Mouse (Mus musculus): Measurements from ENCODE around the gene Sytl3. TPM values are rescaled to one million over a fixed set of nuclear protein-coding genes. Genes with fewer than 3 reads are reported as not detected.

Sytl3 gene
- polyA plus RNA-seq, 1 experiment from 2014 or later: 2.5 TPM

GRCm38 (mm10) chr17:6780521-6781115, 121.7 kb downstream of the Sytl3 start:
- peak overlapping the region; percentile 87 for H3K4me2 ChIP-seq (ENCODE audit: low read length)
- H3K4me3 ChIP-seq (replicated peaks; ENCODE audit: low read depth, low read length): peak overlapping the region; percentile 88
- peak overlapping the region; percentile 85 for H3K27ac ChIP-seq
- H3K4me1 ChIP-seq (replicated peaks; ENCODE audit: insufficient read depth, low read length): peaks cover 13% of the 10 kb centered on the region
- no peaks in the 10 kb centered on the region for H3K9me3 ChIP-seq (replicated peaks; ENCODE audit: low read length)
- H3K27me3 ChIP-seq (ENCODE audit: insufficient read depth, low read length): no peaks in the 10 kb centered on the region
- no peaks in the 10 kb centered on the region for H3K36me3 ChIP-seq (ENCODE audit: insufficient read depth, low read length)
- no peak for TF ChIP-seq CTCF (IDR thresholded peaks at IDR 0.05; ENCODE audit: low read depth)
- H3K9ac ChIP-seq (ENCODE audit: low read depth, low read length): peak overlapping the region; percentile 91; the same call in 1 of the 2 replicates
- WGBS: 38% methylated on average over 4 of the region's 4 CpGs
- no peak for DNase-seq (ENCODE audit: low spot score)
- no peak for ATAC-seq (replicated peaks; ENCODE audit: low FRiP score, low read depth)

DNA sequence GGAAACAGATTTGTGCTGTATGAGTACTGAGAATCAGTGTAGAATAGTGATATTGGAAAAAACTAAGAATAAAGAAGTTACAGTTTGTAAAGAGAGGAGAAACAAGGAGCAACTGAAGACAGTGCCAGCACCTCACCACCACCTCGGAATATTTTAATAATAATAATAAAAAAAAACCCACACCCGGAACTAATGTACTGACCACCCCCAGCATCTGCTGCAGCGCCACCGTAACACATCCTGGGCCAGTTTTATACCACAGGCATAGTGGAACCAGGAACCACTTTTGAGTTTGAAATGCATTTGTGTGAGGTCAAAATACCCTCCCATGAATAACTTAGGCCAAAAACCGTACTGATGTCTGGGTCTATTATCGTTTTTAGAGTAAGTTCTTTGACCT, 122.4 kb downstream of the Sytl3 start:
- DNase-seq (ENCODE audit: low spot score) (no peak), ATAC-seq (replicated peaks; ENCODE audit: low FRiP score, low read depth) (no peak)
- H3K4me1 ChIP-seq (replicated peaks; ENCODE audit: insufficient read depth, low read length): peaks cover 13% of the 10 kb centered on the region
- H3K4me2 ChIP-seq (ENCODE audit: low read length): peak overlapping the region; percentile 87
- H3K27me3 ChIP-seq (ENCODE audit: insufficient read depth, low read length): no peaks in the 10 kb centered on the region
- peak overlapping the region; percentile 88 for H3K4me3 ChIP-seq (replicated peaks; ENCODE audit: low read depth, low read length)
- peak overlapping the region; percentile 85 for H3K27ac ChIP-seq
- 40% methylated on average over 6 of the region's 6 CpGs for WGBS
- peak overlapping the region; percentile 91; the same call in 1 of the 2 replicates for H3K9ac ChIP-seq (ENCODE audit: low read depth, low read length)
- H3K36me3 ChIP-seq (ENCODE audit: insufficient read depth, low read length): no peaks in the 10 kb centered on the region
- TF ChIP-seq CTCF (IDR thresholded peaks at IDR 0.05; ENCODE audit: low read depth): no peak
- no peaks in the 10 kb centered on the region for H3K9me3 ChIP-seq (replicated peaks; ENCODE audit: low read length)

DNA sequence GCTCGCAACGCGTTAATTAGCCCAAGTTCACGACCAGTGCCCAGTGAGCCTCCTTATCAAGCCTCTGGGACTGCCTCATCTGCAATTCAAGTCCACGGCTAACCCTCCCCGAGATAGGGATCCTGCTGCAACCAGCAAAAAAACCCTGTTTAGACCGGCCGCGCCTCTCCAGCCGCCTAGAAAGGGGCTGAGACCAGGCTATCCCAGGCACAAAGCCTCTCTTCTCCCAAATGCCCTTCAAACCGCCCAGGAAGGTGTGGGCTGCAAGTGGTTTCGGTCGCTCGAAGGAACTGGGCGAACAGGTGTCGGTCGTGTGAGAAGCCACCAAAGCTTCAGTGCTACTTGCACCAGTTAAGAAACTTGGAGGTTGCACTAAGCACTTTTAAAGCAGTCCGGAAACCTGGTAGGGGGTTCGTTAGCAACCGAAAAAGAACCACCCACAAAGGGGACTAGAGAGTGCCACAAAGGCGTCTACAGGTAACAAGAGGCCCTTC, 123.2 kb downstream of the Sytl3 start:
- TF ChIP-seq CTCF (IDR thresholded peaks at IDR 0.05; ENCODE audit: low read depth): no peak
- H3K4me2 ChIP-seq (ENCODE audit: low read length): peak overlapping the region; percentile 87
- H3K9ac ChIP-seq (ENCODE audit: low read depth, low read length): peak overlapping the region; percentile 91
- H3K36me3 ChIP-seq (ENCODE audit: insufficient read depth, low read length): no peaks in the 10 kb centered on the region
- DNase-seq (ENCODE audit: low spot score) (no peak), ATAC-seq (replicated peaks; ENCODE audit: low FRiP score, low read depth) (no peak)
- 1% methylated on average over 21 of the region's 21 CpGs for WGBS
- H3K27me3 ChIP-seq (ENCODE audit: insufficient read depth, low read length): no peaks in the 10 kb centered on the region
- H3K9me3 ChIP-seq (replicated peaks; ENCODE audit: low read length): no peaks in the 10 kb centered on the region
- peaks cover 6% of the 10 kb centered on the region for H3K4me1 ChIP-seq (replicated peaks; ENCODE audit: insufficient read depth, low read length)
- H3K4me3 ChIP-seq (replicated peaks; ENCODE audit: low read depth, low read length): peak overlapping the region; percentile 88
- peak overlapping the region; percentile 95 for H3K27ac ChIP-seq

DNA sequence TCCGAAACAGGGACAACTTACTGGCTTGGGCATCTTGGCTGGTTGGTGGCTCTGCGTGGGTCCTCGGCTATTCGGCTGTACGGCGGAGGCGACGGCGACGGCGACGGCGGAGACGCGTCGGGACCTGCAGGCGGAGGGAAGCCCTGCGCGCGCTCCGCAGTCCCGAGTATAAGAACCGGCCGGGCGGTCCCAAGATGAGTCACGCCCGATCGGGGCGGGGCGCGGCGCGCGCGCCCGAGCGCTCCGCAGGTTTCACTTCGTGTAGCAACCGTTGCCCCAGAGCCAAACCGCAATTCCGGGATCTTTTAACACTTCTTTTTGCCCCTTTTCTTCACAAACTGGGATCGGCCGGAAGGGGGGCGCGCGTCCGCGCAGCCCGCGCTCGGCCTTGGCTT, 123.7 kb downstream of the Sytl3 start, which contains the start of gene Ezr:
Gene Ezr (minus strand): TSS at position 174 of the 395 bp plus-strand sequence.
- WGBS: 1% methylated on average over 52 of the region's 52 CpGs
- no peaks in the 10 kb centered on the region for H3K9me3 ChIP-seq (replicated peaks; ENCODE audit: low read length)
- H3K4me1 ChIP-seq (replicated peaks; ENCODE audit: insufficient read depth, low read length): peaks cover 3% of the 10 kb centered on the region
- DNase-seq (ENCODE audit: low spot score) (peak; percentile 91), ATAC-seq (replicated peaks; ENCODE audit: low FRiP score, low read depth) (peak; percentile 82)
- H3K9ac ChIP-seq (ENCODE audit: low read depth, low read length): peak within 1 kb of the TSS; percentile 91
- no peak for TF ChIP-seq CTCF (IDR thresholded peaks at IDR 0.05; ENCODE audit: low read depth)
- H3K36me3 ChIP-seq (ENCODE audit: insufficient read depth, low read length): no peaks in the 10 kb centered on the region
- H3K4me3 ChIP-seq (replicated peaks; ENCODE audit: low read depth, low read length): peak within 1 kb of the TSS; percentile 88
- H3K27ac ChIP-seq: peak within 1 kb of the TSS; percentile 95
- H3K27me3 ChIP-seq (ENCODE audit: insufficient read depth, low read length): no peaks in the 10 kb centered on the region
- peak within 1 kb of the TSS; percentile 87 for H3K4me2 ChIP-seq (ENCODE audit: low read length)

- ATAC-seq (replicated peaks; ENCODE audit: low FRiP score, low read depth): peak; percentile 66
- Histone ChIP-seq H3K9me3 (replicated peaks; ENCODE audit: low read length) (no peaks in the 10 kb centered on the region), H3K36me3 (ENCODE audit: insufficient read depth, low read length) (no peaks in the 10 kb centered on the region), H3K4me1 (replicated peaks; ENCODE audit: insufficient read depth, low read length) (no peaks in the 10 kb centered on the region; the same call in none of the 2 replicates), H3K27me3 (ENCODE audit: insufficient read depth, low read length) (no peaks in the 10 kb centered on the region), H3K4me3 (replicated peaks; ENCODE audit: low read depth, low read length) (peak overlapping the region; percentile 88), H3K9ac (ENCODE audit: low read depth, low read length) (peak overlapping the region; percentile 91), H3K4me2 (ENCODE audit: low read length) (peak overlapping the region; percentile 87), H3K27ac (peak overlapping the region; percentile 95)
- no peak for TF ChIP-seq CTCF (IDR thresholded peaks at IDR 0.05; ENCODE audit: low read depth)
- DNase-seq (ENCODE audit: low spot score): peak; percentile 67
- WGBS: under 1% methylated on average over 55 of the region's 58 CpGs
These were observed 124.2 kb downstream of the Sytl3 start for GRCm38 (mm10) chr17:6783006-6783661.

GRCm38 (mm10) chr17:6783756-6784357, 125.0 kb downstream of the Sytl3 start:
- no peak for ATAC-seq (replicated peaks; ENCODE audit: low FRiP score, low read depth)
- H3K36me3 ChIP-seq (ENCODE audit: insufficient read depth, low read length): no peaks in the 10 kb centered on the region
- no peak for DNase-seq (ENCODE audit: low spot score)
- H3K4me2 ChIP-seq (ENCODE audit: low read length): peak overlapping the region; percentile 87
- 60% methylated on average over 10 of the region's 10 CpGs for WGBS
- no peaks in the 10 kb centered on the region for H3K27me3 ChIP-seq (ENCODE audit: insufficient read depth, low read length)
- H3K9ac ChIP-seq (ENCODE audit: low read depth, low read length): peak overlapping the region; percentile 91; the same call in 1 of the 2 replicates
- no peak for TF ChIP-seq CTCF (IDR thresholded peaks at IDR 0.05; ENCODE audit: low read depth)
- no peaks in the 10 kb centered on the region for H3K9me3 ChIP-seq (replicated peaks; ENCODE audit: low read length)
- no peaks in the 10 kb centered on the region; the same call in none of the 2 replicates for H3K4me1 ChIP-seq (replicated peaks; ENCODE audit: insufficient read depth, low read length)
- peak overlapping the region; percentile 88 for H3K4me3 ChIP-seq (replicated peaks; ENCODE audit: low read depth, low read length)
- H3K27ac ChIP-seq: peak overlapping the region; percentile 95; the same call in 1 of the 2 replicates
